Mouse (Mus musculus) right cerebral cortex, postnatal 10 days (tissue): ENCODE measurements around the gene Fasn.

Experiments
- DNase-seq, 2 experiments: peaks; one replicate each; pipeline ENCODE4 v3.0.0; 2021; ENCODE audit warnings: low spot score in 2 of 2

Fasn gene

GRCm38 (mm10) chr11:120828416-120828815, 4.1 kb upstream of the Fasn start:
- peak in 1 of 2 experiments; percentile 19 for DNase-seq

- no peak for DNase-seq
These were observed 1.9 kb upstream of the Fasn start for GRCm38 (mm10) chr11:120826016-120826953.

- peak in 1 of 2 experiments; percentile 56 for DNase-seq
These were observed 1.0 kb upstream of the Fasn start for GRCm38 (mm10) chr11:120825289-120825863.

- no peak for DNase-seq
These were observed 491 bp upstream of the Fasn start for GRCm38 (mm10) chr11:120824787-120825288.

GRCm38 (mm10) chr11:120823551-120823947, 798 bp downstream of the Fasn start:
- peak; percentile 80 to 84 for DNase-seq

- peak in 1 of 2 experiments; percentile 27 for DNase-seq
These were observed 1.4 kb downstream of the Fasn start for GRCm38 (mm10) chr11:120822831-120823550.

GRCm38 (mm10) chr11:120822321-120822720, 2.0 kb downstream of the Fasn start:
- peak in 1 of 2 experiments; percentile 32 for DNase-seq

GRCm38 (mm10) chr11:120821076-120821922, 3.0 kb downstream of the Fasn start:
- peak; percentile 46 to 49 for DNase-seq

GRCm38 (mm10) chr11:120820546-120820945, 3.8 kb downstream of the Fasn start:
- peak; percentile 46 to 49 for DNase-seq

- peak in 1 of 2 experiments; percentile 20 for DNase-seq
These were observed 4.8 kb downstream of the Fasn start for GRCm38 (mm10) chr11:120819556-120819955.

GRCm38 (mm10) chr11:120818251-120818650, 6.1 kb downstream of the Fasn start:
- no peak for DNase-seq

GRCm38 (mm10) chr11:120817358-120817757, 7.0 kb downstream of the Fasn start:
- DNase-seq: no peak

GRCm38 (mm10) chr11:120812068-120812467, 12.3 kb downstream of the Fasn start:
- no peak for DNase-seq

GRCm38 (mm10) chr11:120808010-120808409, 16.3 kb downstream of the Fasn start:
- no peak for DNase-seq

GRCm38 (mm10) chr11:120805375-120806298, 18.7 kb downstream of the Fasn start:
- no peak for DNase-seq

GRCm38 (mm10) chr11:120804769-120805168, 19.6 kb downstream of the Fasn start:
- no peak for DNase-seq

GRCm38 (mm10) chr11:120804274-120804673, 20.1 kb downstream of the Fasn start:
- DNase-seq: no peak

- peak; percentile 82 to 89 for DNase-seq
These were observed 24.1 kb downstream of the Fasn start for GRCm38 (mm10) chr11:120800061-120800904.

GRCm38 (mm10) chr11:120799316-120799890, 24.9 kb downstream of the Fasn start:
- no peak for DNase-seq
